Mouse (Mus musculus): Measurements from ENCODE around the gene Plcxd2. TPM values are rescaled to one million over a fixed set of nuclear protein-coding genes. Genes with fewer than 3 reads are reported as not detected.

The Plcxd2 gene
- polyA plus RNA-seq, 1 experiment from 2014 or later: 16.2 TPM

DNA sequence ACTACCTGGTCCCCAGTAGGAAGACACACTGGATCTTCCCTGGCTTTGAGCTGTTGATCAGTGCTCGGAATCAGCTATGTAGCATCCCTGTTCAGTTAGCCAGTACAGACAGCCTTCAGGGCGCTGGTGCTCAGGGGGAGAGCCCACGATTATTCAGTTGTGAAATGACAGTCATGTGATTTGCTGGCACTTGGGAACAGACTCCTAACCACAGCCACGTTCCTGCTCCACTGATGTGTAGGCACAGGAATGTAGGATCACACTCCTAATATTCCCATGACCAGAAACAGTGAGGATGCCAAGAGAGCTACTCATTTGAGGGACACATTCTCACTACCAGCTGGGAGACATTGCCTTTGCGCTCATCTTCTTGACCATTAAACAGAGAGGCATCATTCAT, 41.3 kb downstream of the Plcxd2 start:
- H3K4me2 ChIP-seq (ENCODE audit: low read length): no peak overlapping the region
- H3K36me3 ChIP-seq (ENCODE audit: control insufficient read depth, insufficient read depth, low read length): no peaks in the 10 kb centered on the region; the same call in 1 of the 2 replicates
- H3K4me1 ChIP-seq (ENCODE audit: control insufficient read depth, insufficient read depth, low read length): no peaks in the 10 kb centered on the region
- no peak for ATAC-seq
- H3K9me3 ChIP-seq (replicated peaks; ENCODE audit: control insufficient read depth, low read length, poor library complexity, severe bottlenecking): no peaks in the 10 kb centered on the region
- H3K27me3 ChIP-seq (ENCODE audit: control insufficient read depth, insufficient read depth, low read depth, low read length): no peaks in the 10 kb centered on the region
- no peak overlapping the region for H3K27ac ChIP-seq (ENCODE audit: low read length)
- no peak overlapping the region for H3K4me3 ChIP-seq (ENCODE audit: low read depth, low read length)
- no peak overlapping the region for H3K9ac ChIP-seq (ENCODE audit: low read depth, low read length)
- WGBS: 74% methylated on average over 5 of the region's 5 CpGs

DNA sequence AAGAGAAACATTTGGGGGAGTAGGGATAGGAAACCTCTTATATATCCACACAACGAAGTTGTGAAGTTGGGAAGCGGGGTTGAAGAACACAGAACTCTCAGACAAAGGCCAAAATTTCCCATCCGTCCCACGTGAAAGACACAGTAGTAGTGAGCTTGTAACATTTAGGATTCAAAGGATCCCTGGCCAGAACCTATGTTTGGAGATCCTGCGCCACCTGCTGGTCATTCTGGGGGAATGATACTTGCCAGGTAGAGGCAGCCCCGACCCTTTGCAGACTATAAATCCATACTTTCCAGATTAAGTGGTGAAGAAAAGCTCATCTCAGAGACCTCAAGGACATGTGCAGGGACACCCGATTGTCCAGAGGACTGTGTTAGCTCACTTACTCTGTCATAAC, 42.5 kb downstream of the Plcxd2 start:
- 11% methylated on average over 7 of the region's 7 CpGs for WGBS
- Histone ChIP-seq H3K27ac (ENCODE audit: low read length) (no peak overlapping the region), H3K4me1 (ENCODE audit: control insufficient read depth, insufficient read depth, low read length) (no peaks in the 10 kb centered on the region), H3K4me3 (ENCODE audit: low read depth, low read length) (no peak overlapping the region), H3K9me3 (replicated peaks; ENCODE audit: control insufficient read depth, low read length, poor library complexity, severe bottlenecking) (no peaks in the 10 kb centered on the region), H3K9ac (ENCODE audit: low read depth, low read length) (no peak overlapping the region), H3K36me3 (ENCODE audit: control insufficient read depth, insufficient read depth, low read length) (peaks cover 2% of the 10 kb centered on the region; the same call in 1 of the 2 replicates), H3K27me3 (ENCODE audit: control insufficient read depth, insufficient read depth, low read depth, low read length) (no peaks in the 10 kb centered on the region), H3K4me2 (ENCODE audit: low read length) (no peak overlapping the region)
- peak; percentile 92 for ATAC-seq

DNA sequence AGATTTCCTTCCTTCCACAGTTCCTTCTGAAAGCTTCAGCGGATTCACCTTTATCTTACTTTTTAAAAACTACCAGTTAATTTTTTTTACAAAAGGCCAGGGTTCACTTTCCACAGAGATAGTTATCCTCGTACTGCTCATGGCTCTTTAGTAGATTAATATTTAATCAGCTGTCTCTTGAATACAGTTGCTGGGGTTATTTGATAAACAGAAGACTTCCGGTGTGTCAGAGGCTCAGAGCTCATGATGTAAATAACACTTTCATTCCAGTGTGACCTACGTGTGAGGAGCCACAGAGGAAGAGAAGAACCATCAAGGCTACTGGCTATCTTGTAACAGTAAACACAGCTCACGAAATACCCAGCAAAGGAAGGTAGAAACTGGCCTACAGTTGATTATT, 43.4 kb downstream of the Plcxd2 start:
- no peak overlapping the region for H3K9ac ChIP-seq (ENCODE audit: low read depth, low read length)
- no peaks in the 10 kb centered on the region for H3K9me3 ChIP-seq (replicated peaks; ENCODE audit: control insufficient read depth, low read length, poor library complexity, severe bottlenecking)
- 74% methylated on average over 5 of the region's 5 CpGs for WGBS
- peaks cover 5% of the 10 kb centered on the region; the same call in 1 of the 2 replicates for H3K36me3 ChIP-seq (ENCODE audit: control insufficient read depth, insufficient read depth, low read length)
- H3K4me1 ChIP-seq (ENCODE audit: control insufficient read depth, insufficient read depth, low read length): no peaks in the 10 kb centered on the region
- no peak for ATAC-seq
- H3K4me2 ChIP-seq (ENCODE audit: low read length): no peak overlapping the region
- no peaks in the 10 kb centered on the region for H3K27me3 ChIP-seq (ENCODE audit: control insufficient read depth, insufficient read depth, low read depth, low read length)
- no peak overlapping the region for H3K27ac ChIP-seq (ENCODE audit: low read length)
- H3K4me3 ChIP-seq (ENCODE audit: low read depth, low read length): no peak overlapping the region

DNA sequence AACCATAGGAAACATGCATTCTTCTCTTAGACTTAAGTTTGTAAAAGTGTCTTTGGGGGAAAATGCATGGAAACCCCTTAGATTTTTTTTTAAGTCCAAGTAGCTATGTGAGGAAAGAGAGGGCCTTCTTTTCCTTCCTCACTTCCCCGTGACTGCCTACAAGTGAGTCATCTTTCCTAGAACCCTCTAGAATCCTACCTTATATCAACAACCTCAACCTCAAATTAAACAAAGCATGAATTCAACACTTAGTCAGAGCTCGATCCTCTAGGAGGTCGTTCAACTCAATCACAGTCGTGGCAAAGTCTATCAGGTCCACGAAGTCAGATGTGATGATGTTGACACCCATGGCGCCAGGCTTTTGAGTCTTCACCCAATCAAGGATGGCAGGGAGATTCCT, 45.2 kb downstream of the Plcxd2 start:
- H3K9me3 ChIP-seq (replicated peaks; ENCODE audit: control insufficient read depth, low read length, poor library complexity, severe bottlenecking): no peaks in the 10 kb centered on the region
- no peak for ATAC-seq
- no peak overlapping the region for H3K4me3 ChIP-seq (ENCODE audit: low read depth, low read length)
- H3K4me1 ChIP-seq (ENCODE audit: control insufficient read depth, insufficient read depth, low read length): no peaks in the 10 kb centered on the region
- H3K27ac ChIP-seq (ENCODE audit: low read length): no peak overlapping the region
- 92% methylated on average over 6 of the region's 6 CpGs for WGBS
- no peak overlapping the region for H3K4me2 ChIP-seq (ENCODE audit: low read length)
- H3K27me3 ChIP-seq (ENCODE audit: control insufficient read depth, insufficient read depth, low read depth, low read length): no peaks in the 10 kb centered on the region
- H3K9ac ChIP-seq (ENCODE audit: low read depth, low read length): no peak overlapping the region
- 0 out of 2 replicates have a peak, but pooled peaks cover 5% of the 10 kb centered on the region for H3K36me3 ChIP-seq (ENCODE audit: control insufficient read depth, insufficient read depth, low read length)

DNA sequence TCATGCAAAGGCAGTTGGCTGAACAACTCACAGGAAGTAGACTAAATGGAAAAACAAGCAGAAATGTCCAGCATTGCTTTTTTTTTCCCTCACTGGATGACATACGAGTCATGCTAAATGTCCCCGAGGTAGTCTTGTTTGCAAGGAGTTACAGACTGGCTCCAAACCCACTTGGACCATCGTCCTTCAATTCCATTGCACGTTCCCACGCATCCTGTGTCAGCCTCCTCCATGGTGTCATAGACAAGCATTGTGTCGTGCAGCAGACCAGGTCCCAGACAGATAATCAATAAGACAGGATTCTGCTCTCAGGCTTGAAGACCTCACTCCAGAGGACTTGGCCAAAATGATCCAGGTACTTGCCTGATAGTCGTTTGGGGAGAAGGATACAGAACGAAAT, 46.2 kb downstream of the Plcxd2 start:
- no peak overlapping the region for H3K27ac ChIP-seq (ENCODE audit: low read length)
- no peaks in the 10 kb centered on the region for H3K27me3 ChIP-seq (ENCODE audit: control insufficient read depth, insufficient read depth, low read depth, low read length)
- H3K4me2 ChIP-seq (ENCODE audit: low read length): no peak overlapping the region
- H3K9me3 ChIP-seq (replicated peaks; ENCODE audit: control insufficient read depth, low read length, poor library complexity, severe bottlenecking): no peaks in the 10 kb centered on the region
- ATAC-seq: no peak
- H3K36me3 ChIP-seq (ENCODE audit: control insufficient read depth, insufficient read depth, low read length): 0 out of 2 replicates have a peak, but pooled peaks cover 5% of the 10 kb centered on the region
- no peaks in the 10 kb centered on the region for H3K4me1 ChIP-seq (ENCODE audit: control insufficient read depth, insufficient read depth, low read length)
- WGBS: 91% methylated on average over 8 of the region's 8 CpGs
- no peak overlapping the region for H3K9ac ChIP-seq (ENCODE audit: low read depth, low read length)
- no peak overlapping the region for H3K4me3 ChIP-seq (ENCODE audit: low read depth, low read length)

DNA sequence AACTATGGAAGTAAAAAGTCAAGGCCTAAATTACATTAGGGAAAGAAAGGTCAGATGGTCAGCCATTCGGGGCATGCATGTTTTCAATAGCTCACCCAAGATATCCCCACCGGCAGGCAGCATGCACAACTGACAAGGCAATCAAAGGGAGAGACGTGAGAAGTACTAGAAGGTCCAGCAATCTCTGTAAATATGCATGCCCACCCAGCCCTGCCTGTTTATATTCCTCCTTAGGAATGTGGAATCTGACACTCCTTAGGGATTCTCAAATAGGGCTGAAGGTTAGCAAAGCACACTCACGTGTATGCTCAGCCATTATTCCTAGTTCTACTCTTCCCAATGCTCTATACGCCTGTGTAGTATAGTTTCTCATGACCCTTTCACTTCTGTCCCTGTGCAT, 46.9 kb downstream of the Plcxd2 start:
- no peaks in the 10 kb centered on the region for H3K9me3 ChIP-seq (replicated peaks; ENCODE audit: control insufficient read depth, low read length, poor library complexity, severe bottlenecking)
- no peak overlapping the region for H3K27ac ChIP-seq (ENCODE audit: low read length)
- no peak overlapping the region for H3K9ac ChIP-seq (ENCODE audit: low read depth, low read length)
- WGBS: 76% methylated on average over 5 of the region's 5 CpGs
- no peaks in the 10 kb centered on the region for H3K27me3 ChIP-seq (ENCODE audit: control insufficient read depth, insufficient read depth, low read depth, low read length)
- H3K4me1 ChIP-seq (ENCODE audit: control insufficient read depth, insufficient read depth, low read length): no peaks in the 10 kb centered on the region
- 0 out of 2 replicates have a peak, but pooled peaks cover 7% of the 10 kb centered on the region for H3K36me3 ChIP-seq (ENCODE audit: control insufficient read depth, insufficient read depth, low read length)
- no peak for ATAC-seq
- H3K4me3 ChIP-seq (ENCODE audit: low read depth, low read length): no peak overlapping the region
- no peak overlapping the region for H3K4me2 ChIP-seq (ENCODE audit: low read length)

DNA sequence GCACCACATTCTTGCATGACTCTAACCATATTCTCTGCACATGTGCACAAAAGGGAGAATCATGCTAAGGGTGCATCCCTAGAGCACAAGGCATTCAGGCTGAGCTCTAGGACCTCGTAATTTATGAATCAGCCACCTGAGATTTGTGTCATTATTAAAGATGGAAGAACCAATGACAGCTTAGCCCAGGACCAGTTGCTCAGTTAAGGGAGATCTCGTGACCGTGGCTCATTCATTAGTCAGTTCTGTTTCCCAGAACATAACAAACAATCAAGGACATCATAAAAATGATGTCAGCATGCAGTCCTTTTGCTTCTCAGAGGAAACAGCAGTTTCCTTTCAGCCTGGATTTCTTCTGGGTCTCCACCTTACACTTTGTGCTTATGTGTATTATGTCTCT, 49.0 kb downstream of the Plcxd2 start:
- Histone ChIP-seq H3K9ac (ENCODE audit: low read depth, low read length) (no peak overlapping the region), H3K27me3 (ENCODE audit: control insufficient read depth, insufficient read depth, low read depth, low read length) (no peaks in the 10 kb centered on the region), H3K9me3 (replicated peaks; ENCODE audit: control insufficient read depth, low read length, poor library complexity, severe bottlenecking) (no peaks in the 10 kb centered on the region), H3K36me3 (ENCODE audit: control insufficient read depth, insufficient read depth, low read length) (0 out of 2 replicates have a peak, but pooled peaks cover 8% of the 10 kb centered on the region), H3K4me1 (ENCODE audit: control insufficient read depth, insufficient read depth, low read length) (no peaks in the 10 kb centered on the region), H3K27ac (ENCODE audit: low read length) (no peak overlapping the region), H3K4me3 (ENCODE audit: low read depth, low read length) (no peak overlapping the region), H3K4me2 (ENCODE audit: low read length) (no peak overlapping the region)
- 75% methylated on average over 3 of the region's 3 CpGs for WGBS
- ATAC-seq: no peak

DNA sequence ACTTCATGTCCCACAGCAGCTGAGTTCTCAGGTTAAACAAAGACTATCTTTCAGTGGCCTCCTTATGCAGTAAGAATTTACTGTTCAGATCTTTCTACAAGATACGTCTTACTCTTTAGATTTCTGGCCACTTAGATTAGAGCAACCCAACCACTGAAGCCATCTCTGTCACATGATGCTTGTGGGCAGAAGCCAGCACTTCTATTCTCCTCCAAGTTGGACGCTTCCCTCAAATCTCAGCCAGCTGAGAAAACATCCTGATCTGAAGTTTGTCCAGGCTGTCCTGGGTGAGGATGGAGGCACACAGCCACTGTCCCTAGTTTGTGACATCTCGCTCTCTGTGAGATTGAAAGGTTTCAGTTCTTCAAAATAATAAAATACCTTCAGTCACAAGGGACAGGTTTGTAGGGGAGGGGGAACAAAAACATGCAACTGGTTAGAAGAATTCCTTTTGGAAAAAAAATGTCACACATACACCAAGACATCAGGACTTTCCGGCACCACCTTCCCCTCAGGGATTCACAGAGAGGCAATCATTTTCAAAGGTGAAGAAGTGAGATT, 53.5 kb downstream of the Plcxd2 start:
- no peaks in the 10 kb centered on the region for H3K4me1 ChIP-seq (ENCODE audit: control insufficient read depth, insufficient read depth, low read length)
- 0 out of 2 replicates have a peak, but pooled peaks cover 3% of the 10 kb centered on the region for H3K36me3 ChIP-seq (ENCODE audit: control insufficient read depth, insufficient read depth, low read length)
- H3K9me3 ChIP-seq (replicated peaks; ENCODE audit: control insufficient read depth, low read length, poor library complexity, severe bottlenecking): no peaks in the 10 kb centered on the region
- no peak overlapping the region for H3K27ac ChIP-seq (ENCODE audit: low read length)
- ATAC-seq: no peak
- H3K4me2 ChIP-seq (ENCODE audit: low read length): no peak overlapping the region
- 86% methylated on average over 4 of the region's 4 CpGs for WGBS
- H3K9ac ChIP-seq (ENCODE audit: low read depth, low read length): no peak overlapping the region
- no peak overlapping the region for H3K4me3 ChIP-seq (ENCODE audit: low read depth, low read length)
- no peaks in the 10 kb centered on the region for H3K27me3 ChIP-seq (ENCODE audit: control insufficient read depth, insufficient read depth, low read depth, low read length)

DNA sequence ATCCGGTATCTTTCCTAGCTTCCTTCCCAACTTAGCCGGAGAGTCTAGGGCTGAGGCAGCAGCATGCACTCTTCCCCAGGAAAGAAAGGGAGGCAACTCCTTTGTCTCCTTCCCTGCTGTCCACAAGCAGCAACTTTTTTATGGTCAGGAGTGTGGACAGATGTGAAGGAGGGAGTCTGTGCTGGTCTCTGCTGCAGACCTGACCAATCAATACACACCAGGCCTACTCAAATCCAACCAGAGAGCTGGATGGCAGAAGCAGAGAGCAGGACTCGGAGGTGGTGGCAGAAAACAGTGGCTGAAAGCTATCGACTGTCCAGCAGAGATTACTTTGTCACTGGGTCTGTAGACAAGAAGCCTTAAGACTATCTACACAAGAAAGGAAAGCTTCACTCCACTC, 56.6 kb downstream of the Plcxd2 start, which contains the start of gene Phldb2:
TSS of gene Phldb2 (minus strand) at position 205 of the 400 bp plus-strand sequence.
- no peak within 1 kb of the TSS for H3K27ac ChIP-seq (ENCODE audit: low read length)
- no peaks in the 10 kb centered on the region for H3K4me1 ChIP-seq (ENCODE audit: control insufficient read depth, insufficient read depth, low read length)
- H3K4me2 ChIP-seq (ENCODE audit: low read length): no peak within 1 kb of the TSS
- H3K9me3 ChIP-seq (replicated peaks; ENCODE audit: control insufficient read depth, low read length, poor library complexity, severe bottlenecking): no peaks in the 10 kb centered on the region
- no peaks in the 10 kb centered on the region for H3K27me3 ChIP-seq (ENCODE audit: control insufficient read depth, insufficient read depth, low read depth, low read length)
- H3K36me3 ChIP-seq (ENCODE audit: control insufficient read depth, insufficient read depth, low read length): 0 out of 2 replicates have a peak, but pooled peaks cover 3% of the 10 kb centered on the region
- no peak within 1 kb of the TSS for H3K4me3 ChIP-seq (ENCODE audit: low read depth, low read length)
- WGBS: 93% methylated on average over 4 of the region's 4 CpGs
- no peak for ATAC-seq
- H3K9ac ChIP-seq (ENCODE audit: low read depth, low read length): no peak within 1 kb of the TSS
